Mouse (Mus musculus) stomach, postnatal 0 days (tissue): ENCODE data around the gene Ano2. TPM values are rescaled to one million over a fixed set of nuclear protein-coding genes. Genes with fewer than 3 reads are reported as not detected.

Source experiments
- ATAC-seq: fragments of 200-750 bp; cut with Nextera tagmentation; 2 replicates; pipeline ENCODE4 v1.8.0; 2017; ENCODE audit not compliant: low FRiP score, low TSS enrichment
- DNase-seq: peaks from one replicate; pipeline ENCODE4 v3.0.0-alpha.2; 2016; ENCODE audit warnings: low spot score
- H3K27ac ChIP-seq: fragments of 300-500 bp; sonication (generic); replicated peaks from 2 replicates; pipeline ENCODE4 v1.5.1; 2014; ENCODE audit warnings: mild to moderate bottlenecking, control low read depth
- H3K27me3 ChIP-seq: fragments of 300-500 bp; sonication (generic); 2 replicates; pipeline ENCODE4 v1.6.1; 2014; ENCODE audit warnings: low read length; ENCODE audit not compliant: control insufficient read depth, insufficient read depth
- H3K36me3 ChIP-seq: fragments of 300-500 bp; sonication (generic); 2 replicates; pipeline ENCODE4 v1.6.1; 2014; ENCODE audit warnings: low read length, mixed read lengths; ENCODE audit not compliant: control insufficient read depth, insufficient read depth
- H3K4me1 ChIP-seq: fragments of 300-500 bp; sonication (generic); replicated peaks from 2 replicates; pipeline ENCODE4 v1.6.1; 2014; ENCODE audit warnings: antibody characterized with exemption; ENCODE audit not compliant: control insufficient read depth, insufficient read depth
- H3K4me2 ChIP-seq: fragments of 300-500 bp; sonication (generic); replicated peaks from 2 replicates; pipeline ENCODE4 v1.6.1; 2014; ENCODE audit warnings: low read depth, mild to moderate bottlenecking, control low read depth, moderate library complexity
- H3K4me3 ChIP-seq: fragments of 300-500 bp; sonication (generic); 2 replicates; pipeline ENCODE4 v1.5.1; 2014; ENCODE audit warnings: low read depth, low read length, control low read depth
- H3K9ac ChIP-seq: fragments of 300-500 bp; sonication (generic); 2 replicates; pipeline ENCODE4 v1.6.1; 2014; ENCODE audit warnings: mild to moderate bottlenecking, low read length, control low read depth, mixed read lengths
- H3K9me3 ChIP-seq: fragments of 300-500 bp; sonication (generic); 2 replicates; pipeline ENCODE4 v1.6.1; 2016; ENCODE audit warnings: low read length; ENCODE audit not compliant: control insufficient read depth
- CTCF ChIP-seq: IDR thresholded peaks from 2 replicates; pipeline ENCODE4 v1.5.1; 2016; ENCODE audit warnings: antibody characterized with exemption, low read depth, mild to moderate bottlenecking, moderate library complexity
- EP300 ChIP-seq: optimal IDR thresholded peaks from 2 replicates; pipeline ENCODE3; 2016; ENCODE audit warnings: antibody characterized with exemption
- WGBS: fragments of 180-500 bp; shearing (Covaris S2); extraction: QIAGEN DNeasy Blood & Tissue Kit; methylation state at CpG from one replicate; pipeline ENCODE4 v1.1.7; 2014; 5-methylcytosine and 5-hydroxymethylcytosine counted together
- polyA plus RNA-seq: library from polyadenylated mRNA; unstranded; fragments of >200 nt; fragmentation: Nextera tagmentation; extraction: Ambion mirVana; gene quantifications from 2 replicates; pipeline ENCODE4 v1.2.1, GENCODE M21; 2015

Ano2 gene
- polyA plus RNA-seq, 1 experiment from 2014 or later, result 0.17 TPM

DNA sequence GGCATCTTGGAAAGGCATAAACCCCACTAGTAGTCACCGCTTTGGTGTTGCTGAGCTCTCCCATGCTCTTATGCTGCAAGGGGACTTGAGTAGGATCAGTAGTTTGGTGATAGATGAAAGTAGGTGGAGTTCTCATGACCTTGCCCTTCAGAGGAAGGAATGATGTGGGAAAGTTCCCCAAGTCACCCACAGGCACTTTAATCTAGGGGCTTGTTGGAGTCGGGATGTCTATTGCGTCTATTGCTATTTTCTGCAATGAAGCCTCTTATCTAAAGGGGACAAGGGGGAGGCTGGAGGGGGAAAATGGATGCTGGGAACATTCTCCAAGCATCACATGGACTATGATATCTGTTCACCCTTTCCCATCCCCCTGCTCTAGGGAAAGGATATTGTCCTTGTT lies 235.6 kb downstream of the Ano2 start:
- Histone ChIP-seq H3K4me2 (no peak overlapping the region), H3K4me3 (no peak overlapping the region), H3K27ac (no peak overlapping the region), H3K9me3 (no peaks in the 10 kb centered on the region), H3K9ac (no peak overlapping the region), H3K36me3 (no peaks in the 10 kb centered on the region), H3K27me3 (no peaks in the 10 kb centered on the region), H3K4me1 (no peaks in the 10 kb centered on the region)
- DNase-seq (no peak), ATAC-seq (no peak)
- 84% methylated on average over 3 of the region's 3 CpGs for WGBS
- no peak for TF ChIP-seq CTCF
- TF ChIP-seq EP300, result no peak

DNA sequence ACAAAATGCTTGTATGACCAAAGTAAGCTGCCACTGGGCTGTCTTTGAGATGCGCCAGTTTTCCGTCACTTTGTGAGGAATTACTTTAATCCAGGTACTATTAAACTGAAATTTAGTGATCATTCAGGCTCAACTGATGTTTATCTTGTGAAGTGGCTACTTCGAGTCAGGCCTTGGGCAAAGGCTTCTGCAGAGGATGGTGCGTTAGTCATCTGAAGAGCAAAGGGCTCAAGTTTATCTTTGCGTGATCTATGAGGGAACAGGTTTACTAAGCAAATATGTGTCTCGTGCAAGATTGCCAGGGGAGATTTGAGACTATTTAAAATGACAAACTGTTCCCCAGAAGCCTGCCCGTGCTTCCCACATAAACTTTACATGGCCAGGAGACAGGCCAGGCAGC lies 241.7 kb downstream of the Ano2 start:
- no peaks in the 10 kb centered on the region for H3K4me1 ChIP-seq
- H3K27me3 ChIP-seq, result no peaks in the 10 kb centered on the region
- no peak overlapping the region for H3K27ac ChIP-seq
- TF ChIP-seq EP300 (no peak), CTCF (no peak)
- H3K4me3 ChIP-seq, result no peak overlapping the region
- WGBS, result 39% methylated on average over 7 of the region's 7 CpGs
- DNase-seq (no peak), ATAC-seq (no peak)
- no peak overlapping the region for H3K4me2 ChIP-seq
- H3K9me3 ChIP-seq, result no peaks in the 10 kb centered on the region
- H3K9ac ChIP-seq, result no peak overlapping the region
- H3K36me3 ChIP-seq, result no peaks in the 10 kb centered on the region

DNA sequence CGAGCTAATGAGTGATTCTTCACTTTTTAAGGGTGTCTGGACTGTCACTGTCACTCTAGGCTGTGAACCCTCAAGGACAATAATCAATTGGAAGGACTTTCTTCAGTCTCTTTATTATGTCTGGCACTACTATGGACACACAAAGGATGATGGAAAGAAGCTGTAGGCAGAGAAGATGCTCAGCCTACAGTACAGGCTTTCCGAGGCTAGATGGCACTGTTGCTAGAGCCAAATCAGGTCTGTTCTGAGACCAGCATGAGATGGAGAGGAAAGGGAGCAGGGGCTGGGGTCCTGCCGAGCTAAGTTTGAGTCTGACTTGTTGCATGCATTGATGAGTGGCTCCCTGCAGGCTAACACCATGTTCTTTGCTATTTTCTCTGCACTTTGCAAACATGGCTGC lies 264.7 kb downstream of the Ano2 start:
- Histone ChIP-seq H3K9me3 (no peaks in the 10 kb centered on the region), H3K4me1 (no peaks in the 10 kb centered on the region), H3K27ac (no peak overlapping the region), H3K9ac (no peak overlapping the region), H3K36me3 (no peaks in the 10 kb centered on the region), H3K4me2 (no peak overlapping the region), H3K27me3 (no peaks in the 10 kb centered on the region), H3K4me3 (no peak overlapping the region)
- DNase-seq (peak; percentile 38), ATAC-seq (0 out of 2 replicates have a peak, but pooled peaks have one; percentile 40)
- TF ChIP-seq EP300 (no peak), CTCF (peak; percentile 88)
- WGBS, result 14% methylated on average over 3 of the region's 3 CpGs

DNA sequence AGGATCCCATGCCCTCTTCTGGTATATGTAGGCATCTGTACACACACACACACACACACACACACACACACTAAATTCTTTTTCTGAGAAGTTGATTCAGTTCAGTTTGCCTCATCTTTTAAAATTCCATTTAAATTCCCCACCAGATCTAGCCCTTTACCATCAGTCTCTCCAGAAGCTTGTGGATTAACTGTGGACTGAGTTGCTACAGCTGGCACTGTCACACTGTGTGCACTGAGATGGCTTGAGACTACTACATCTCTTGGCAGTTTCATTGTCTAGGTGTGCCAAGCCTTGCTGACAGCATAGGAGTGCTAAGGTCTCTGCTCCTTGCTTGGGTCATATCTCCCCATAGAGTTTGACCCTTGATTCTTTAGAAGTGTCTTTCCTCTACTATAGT lies 283.3 kb downstream of the Ano2 start:
- TF ChIP-seq EP300 (no peak), CTCF (no peak)
- Histone ChIP-seq H3K4me3 (no peak overlapping the region), H3K36me3 (no peaks in the 10 kb centered on the region), H3K9ac (no peak overlapping the region), H3K4me2 (no peak overlapping the region), H3K4me1 (no peaks in the 10 kb centered on the region), H3K9me3 (no peaks in the 10 kb centered on the region), H3K27ac (no peak overlapping the region), H3K27me3 (no peaks in the 10 kb centered on the region)
- no peak for DNase-seq
- ATAC-seq, result no peak

DNA sequence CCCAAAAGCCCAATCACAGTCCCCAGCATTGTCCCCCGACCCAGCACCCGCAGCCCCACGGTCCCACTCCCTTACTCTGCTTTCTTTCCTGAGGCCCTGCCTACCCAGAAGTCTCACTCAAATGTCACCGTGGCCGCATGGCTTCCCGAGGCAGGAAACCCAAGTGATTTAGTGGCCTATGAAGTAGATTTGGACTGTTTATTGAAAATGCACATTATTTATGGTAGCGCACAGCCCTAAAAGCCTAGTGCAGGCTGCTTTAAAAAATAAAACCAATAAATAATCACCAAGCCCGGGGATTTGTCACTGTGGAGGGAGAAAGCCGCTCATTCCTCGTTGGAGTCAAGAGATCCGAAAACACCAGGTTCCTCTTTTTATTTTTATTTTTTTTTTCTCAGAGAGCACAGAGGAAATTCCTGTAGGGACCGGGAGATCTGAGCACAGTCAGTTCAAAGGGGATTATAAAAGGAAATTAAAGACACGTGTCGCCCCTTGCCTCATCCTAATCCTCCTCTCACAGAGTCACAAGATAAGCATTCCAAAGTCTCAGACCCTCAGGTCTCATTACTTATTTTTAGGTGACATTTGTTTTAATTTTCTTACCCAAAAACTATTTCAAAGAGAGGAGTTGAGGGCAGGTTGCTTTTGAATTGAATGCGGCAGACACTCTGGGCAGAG lies 285.7 kb downstream of the Ano2 start:
- Histone ChIP-seq H3K36me3 (no peaks in the 10 kb centered on the region), H3K9me3 (no peaks in the 10 kb centered on the region), H3K4me2 (no peak overlapping the region), H3K9ac (no peak overlapping the region), H3K27ac (no peak overlapping the region), H3K4me1 (no peaks in the 10 kb centered on the region), H3K27me3 (no peaks in the 10 kb centered on the region), H3K4me3 (no peak overlapping the region)
- ATAC-seq (no peak), DNase-seq (no peak)
- WGBS, result 43% methylated on average over 15 of the region's 15 CpGs
- TF ChIP-seq CTCF, result no peak
- TF ChIP-seq EP300, result no peak

DNA sequence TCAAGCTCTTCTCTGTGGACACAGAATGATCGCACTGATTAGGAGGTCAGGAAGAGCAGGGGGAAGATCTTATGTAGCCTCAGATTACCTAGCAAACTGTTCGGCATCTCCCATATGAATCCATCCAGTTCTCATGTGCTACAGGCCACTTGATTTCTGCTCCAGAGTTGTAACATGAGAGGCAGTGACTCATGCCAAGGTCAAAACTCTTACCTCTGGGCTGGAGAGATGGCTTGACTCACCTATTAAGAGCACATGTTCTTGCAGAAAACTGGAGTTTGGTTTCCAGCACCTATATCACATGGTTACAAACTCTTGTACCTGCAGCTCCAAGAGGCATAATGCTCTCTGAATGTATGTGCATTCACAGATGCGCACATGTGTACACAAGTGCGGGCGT lies 289.4 kb downstream of the Ano2 start:
- H3K4me3 ChIP-seq, result no peak overlapping the region
- no peak overlapping the region for H3K27ac ChIP-seq
- WGBS, result 88% methylated on average over 5 of the region's 5 CpGs
- no peak overlapping the region for H3K9ac ChIP-seq
- no peaks in the 10 kb centered on the region for H3K27me3 ChIP-seq
- ATAC-seq (no peak), DNase-seq (no peak)
- TF ChIP-seq CTCF (no peak), EP300 (no peak)
- no peaks in the 10 kb centered on the region for H3K4me1 ChIP-seq
- H3K36me3 ChIP-seq, result no peaks in the 10 kb centered on the region
- H3K4me2 ChIP-seq, result no peak overlapping the region
- H3K9me3 ChIP-seq, result no peaks in the 10 kb centered on the region
